Mouse (Mus musculus): ENCODE results near the gene Ubxn1. TPM values are rescaled to one million over a fixed set of nuclear protein-coding genes. Genes with fewer than 3 reads are reported as not detected.
A peak's percentile ranks its signal among the peaks of the same experiment; 100 is the strongest.
"Not testable (repeated sequence)": the region's sequence is repeated elsewhere in the genome, so short reads cannot be mapped to it uniquely, and the experiment has no call there.

Ubxn1 gene
- total RNA-seq, 2 experiments from 2014 or later: 92.2 to 101 TPM

DNA sequence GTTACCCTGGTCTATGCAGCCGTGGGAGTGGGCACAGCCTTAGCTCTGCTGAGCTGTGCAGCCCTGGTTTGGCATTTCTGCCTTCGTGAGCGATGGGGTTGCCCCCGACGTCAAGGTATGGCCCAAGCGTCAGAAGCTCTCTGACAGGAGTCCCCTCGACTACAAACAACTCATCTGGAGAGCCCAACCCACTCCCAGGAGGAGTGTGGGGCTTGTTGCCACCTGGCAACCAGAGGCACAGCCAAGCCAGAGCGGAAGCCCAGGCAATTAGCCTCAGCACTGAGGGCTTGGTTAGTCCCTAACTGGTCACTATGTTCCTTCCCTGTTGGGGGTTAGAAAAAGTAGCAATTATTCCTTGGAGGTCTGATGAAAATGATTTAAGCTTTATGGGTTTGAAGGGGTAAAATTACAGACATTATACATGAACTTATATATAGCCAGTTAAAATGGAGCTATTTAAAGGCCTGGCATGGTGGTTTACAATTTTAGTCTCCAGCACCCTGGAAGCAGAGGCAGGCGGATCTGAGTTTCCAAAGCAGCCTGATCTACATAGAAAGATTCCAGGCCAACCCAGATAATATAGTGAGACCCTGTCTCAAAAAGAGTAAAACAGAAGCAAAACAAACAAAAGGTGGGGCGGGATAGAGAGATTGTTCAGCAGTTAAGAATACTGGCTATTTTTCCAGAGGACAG is 18.9 kb upstream of the Ubxn1 start:
- DNase-seq (ENCODE audit: low spot score in 2 of 2): no peak

DNA sequence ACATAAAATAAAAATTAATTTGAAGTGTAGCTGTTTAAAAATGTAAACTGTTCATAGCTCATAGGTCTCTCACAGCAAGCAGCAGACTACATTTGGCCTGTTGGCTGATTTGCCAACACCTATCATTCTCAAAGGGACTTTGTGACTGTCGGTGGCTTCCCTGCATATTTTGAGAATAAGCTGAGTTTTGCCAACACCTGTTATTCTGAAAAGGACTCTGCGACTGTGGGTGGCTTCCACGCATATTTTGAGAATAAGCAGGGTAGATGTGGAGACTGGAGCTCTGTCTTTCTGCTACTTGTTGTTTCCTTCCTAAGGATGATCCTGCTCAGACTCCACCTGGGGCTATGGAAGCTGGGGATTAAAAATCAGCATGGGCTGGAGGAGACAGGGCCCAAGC is 18.2 kb upstream of the Ubxn1 start:
- intact Hi-C loops (cut with DNase I): no loop called here

More for the DNA sequence above, 18.9 kb upstream of the Ubxn1 start:
- intact Hi-C loops (cut with DNase I): no loop called here

DNA sequence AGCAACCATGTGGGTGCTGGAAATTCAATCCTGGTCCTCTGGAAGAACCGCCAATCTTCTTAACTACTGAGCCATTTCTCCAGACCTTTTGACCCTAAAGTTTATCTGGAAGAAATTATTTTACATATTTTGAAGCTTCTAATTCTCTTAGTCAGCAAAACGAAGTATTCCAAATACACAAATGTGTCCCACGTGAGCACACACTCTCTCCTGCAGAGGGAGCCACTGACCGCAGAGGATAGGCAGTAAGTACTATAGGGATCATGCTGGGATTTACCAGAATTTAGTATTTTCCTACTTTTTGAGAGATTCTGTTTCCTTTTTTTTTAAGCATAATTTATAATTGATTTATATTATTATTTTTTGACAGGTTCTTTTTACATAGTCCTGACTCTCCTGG is 13.6 kb upstream of the Ubxn1 start:
- DNase-seq (ENCODE audit: low spot score in 2 of 2): no peak

More for the DNA sequence above, 18.2 kb upstream of the Ubxn1 start:
- DNase-seq (ENCODE audit: low spot score in 2 of 2): no peak

DNA sequence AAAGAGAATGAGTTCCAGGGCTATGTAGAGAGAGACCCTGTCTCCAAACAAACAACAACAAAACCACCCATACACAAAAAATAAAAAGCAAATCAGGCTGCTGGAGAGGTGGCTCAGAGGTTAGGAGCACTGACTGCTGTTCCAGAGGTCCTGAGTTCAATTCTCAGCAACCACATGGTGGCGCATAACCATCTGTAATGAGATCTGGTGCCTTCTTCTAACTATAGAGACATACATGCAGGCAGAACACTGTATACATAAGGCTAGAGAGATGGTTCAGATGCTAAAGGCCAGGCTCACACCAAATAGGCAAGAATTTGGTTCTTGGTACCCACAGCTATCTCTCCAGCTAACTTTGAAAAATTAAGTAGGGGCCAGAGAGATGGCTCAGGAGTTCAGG is 12.3 kb upstream of the Ubxn1 start:
- intact Hi-C loops (cut with DNase I): loop anchor here (5.0 kb wide), 1 partner anchor 253 kb away; no protein-coding TSS in a partner anchor
- no peak for DNase-seq (ENCODE audit: low spot score in 2 of 2)

More for the DNA sequence above, 13.6 kb upstream of the Ubxn1 start:
- intact Hi-C loops (cut with DNase I): loop anchor here (5.0 kb wide), 1 partner anchor 255 kb away; no protein-coding TSS in a partner anchor

DNA sequence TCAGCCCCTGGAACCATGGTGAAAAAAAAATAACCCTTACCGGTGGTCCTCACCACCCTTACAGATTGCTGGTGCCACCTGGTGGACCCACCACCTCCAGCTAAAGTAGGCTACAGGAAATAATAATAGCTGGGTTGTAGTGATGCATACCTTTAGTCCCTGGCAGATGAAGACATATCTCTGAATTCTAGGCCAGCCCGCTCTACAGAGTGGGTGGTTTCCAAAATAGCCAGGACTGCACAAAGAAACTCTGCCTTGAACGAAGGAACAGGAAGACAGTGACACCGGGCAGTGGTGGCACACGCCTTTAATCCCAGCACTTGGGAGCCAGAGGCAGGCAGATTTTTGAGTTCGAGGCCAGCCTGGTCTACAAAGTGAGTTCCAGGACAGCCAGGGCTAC is 7.0 kb upstream of the Ubxn1 start:
- intact Hi-C loops (cut with DNase I): no loop called here
- no peak for DNase-seq (ENCODE audit: low spot score in 2 of 2)

DNA sequence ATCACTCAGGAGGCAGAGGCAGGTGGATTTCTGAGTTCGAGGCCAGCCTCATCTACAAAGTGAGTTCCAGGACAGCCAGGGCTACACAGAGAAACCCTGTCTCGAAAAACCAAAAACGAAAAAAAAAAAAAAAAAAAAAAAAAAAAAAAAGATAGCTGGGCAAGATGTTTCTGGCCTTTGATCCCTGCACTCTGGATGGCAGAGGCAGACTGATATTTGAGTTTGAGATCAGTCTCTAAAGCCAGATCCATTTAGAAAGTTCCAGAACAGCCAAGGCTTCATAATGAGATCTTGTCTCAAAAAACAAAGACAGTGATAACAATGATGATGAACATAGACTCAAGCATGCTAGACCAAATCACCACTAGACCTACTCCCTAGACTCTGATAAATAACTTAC is 915 bp upstream of the Ubxn1 start:
- DNase-seq (ENCODE audit: low spot score in 2 of 2); intact Hi-C loops (cut with DNase I): not testable (repeated sequence)

DNA sequence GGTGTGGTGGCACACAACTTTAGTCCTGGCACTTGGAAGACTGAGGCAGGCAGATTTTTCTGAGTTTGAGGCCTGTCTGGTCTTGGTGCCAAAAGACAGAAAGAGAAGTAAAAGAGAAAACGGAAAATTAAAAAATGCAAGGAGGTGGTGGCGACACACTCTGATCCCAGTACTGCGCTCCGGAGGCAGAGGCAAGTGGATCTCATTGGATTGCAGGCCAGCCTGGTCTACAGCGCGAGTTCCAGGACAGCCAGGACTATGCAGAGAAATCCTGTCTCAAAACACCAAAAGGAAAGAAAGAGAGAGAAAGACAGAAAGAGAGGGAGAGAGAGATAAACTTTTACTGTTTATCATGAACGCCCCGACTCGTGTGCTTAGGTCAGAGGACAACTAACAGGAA is 458 bp upstream of the Ubxn1 start:
- DNase-seq (ENCODE audit: low spot score in 2 of 2): no peak
- intact Hi-C loops (cut with DNase I): no loop called here

DNA sequence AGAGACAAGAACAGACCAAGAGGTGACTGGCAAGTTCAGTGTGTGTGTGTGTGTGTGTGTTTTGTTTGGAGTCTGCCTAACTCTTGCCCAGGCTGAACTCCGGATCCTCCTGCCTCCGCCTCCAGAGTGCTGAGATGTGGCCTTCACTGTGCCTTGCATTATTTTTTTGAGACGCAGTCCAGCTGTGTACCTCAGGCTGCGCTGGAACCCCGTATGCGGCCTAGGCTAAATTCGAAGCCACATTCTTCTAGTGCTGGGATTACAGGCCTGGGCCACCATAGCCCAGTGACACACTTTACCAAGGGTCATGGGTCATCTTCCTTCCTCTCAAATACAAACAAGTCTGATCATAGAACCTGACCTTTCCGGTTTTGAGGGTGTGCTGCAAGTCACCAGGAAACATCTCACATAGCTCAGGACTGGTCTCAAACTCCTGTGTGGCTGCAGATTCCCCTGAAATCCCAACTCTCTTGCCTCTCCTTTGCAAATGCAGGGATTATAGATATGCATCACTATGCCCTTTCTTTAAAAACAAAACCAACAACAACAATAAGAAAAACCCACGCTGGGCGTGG is 1.1 kb downstream of the Ubxn1 start:
- intact Hi-C loops (cut with DNase I): no loop called here
- no peak for DNase-seq (ENCODE audit: low spot score in 2 of 2)

DNA sequence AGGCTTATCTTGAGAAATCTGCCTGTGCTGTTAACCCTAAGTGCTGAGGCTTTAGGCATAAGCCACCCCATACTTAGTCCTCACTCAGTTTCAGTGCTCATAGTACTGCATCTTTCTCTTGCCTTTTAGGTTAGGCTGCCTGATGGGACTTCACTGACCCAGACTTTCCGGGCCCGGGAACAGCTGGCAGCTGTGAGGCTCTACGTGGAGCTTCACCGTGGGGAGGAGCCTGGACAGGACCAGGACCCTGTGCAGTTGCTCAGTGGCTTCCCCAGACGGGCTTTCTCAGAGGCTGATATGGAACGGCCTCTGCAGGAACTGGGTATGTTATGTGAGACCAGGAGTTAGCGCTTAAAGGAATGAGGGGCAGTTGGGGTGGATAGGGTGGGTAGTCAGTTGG is 3.7 kb downstream of the Ubxn1 start:
- intact Hi-C loops (cut with DNase I): no loop called here
- DNase-seq (ENCODE audit: low spot score in 2 of 2): no peak

DNA sequence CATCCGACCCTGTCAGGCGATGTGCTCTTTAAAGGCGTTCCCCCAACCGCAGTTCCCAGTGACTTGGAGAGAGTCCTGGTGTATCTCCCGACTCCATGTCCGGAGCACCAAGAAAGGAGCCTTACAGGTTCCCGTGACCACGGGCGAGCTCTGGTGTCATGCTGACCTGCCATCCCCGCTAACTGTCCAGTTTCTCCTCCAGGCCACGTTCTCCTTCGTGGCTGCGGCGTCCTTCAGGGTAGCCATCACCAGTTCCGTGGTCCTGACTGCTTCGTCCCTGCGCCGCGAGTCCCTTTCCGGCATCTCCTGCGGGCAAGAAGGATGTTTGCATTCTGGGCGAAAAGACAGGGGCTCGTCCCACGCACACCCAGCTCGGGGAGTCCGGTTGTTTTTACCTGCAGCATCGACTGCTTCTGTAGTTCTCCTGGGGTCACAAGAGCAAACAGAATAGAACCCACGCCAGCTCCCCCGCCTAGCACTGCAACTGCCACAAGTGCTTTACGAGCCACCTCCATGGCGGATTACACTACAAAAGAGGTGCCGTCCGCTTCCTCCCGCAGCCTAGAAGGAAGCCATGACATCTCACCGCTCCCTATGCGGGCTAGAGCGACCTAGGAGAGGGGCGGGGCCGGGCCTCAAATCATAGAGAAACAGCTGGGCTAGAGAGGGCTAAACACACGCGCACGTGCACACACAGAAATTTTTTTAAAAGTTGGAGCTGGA is 9.2 kb downstream of the Ubxn1 start, which contains the start of gene Uqcc3:
Gene Uqcc3 (minus strand): TSS at position 613 of the 723 bp plus-strand sequence.
- DNase-seq (ENCODE audit: low spot score in 2 of 2): peak; percentile 89 to 90
- intact Hi-C loops (cut with DNase I): no loop called here

DNA sequence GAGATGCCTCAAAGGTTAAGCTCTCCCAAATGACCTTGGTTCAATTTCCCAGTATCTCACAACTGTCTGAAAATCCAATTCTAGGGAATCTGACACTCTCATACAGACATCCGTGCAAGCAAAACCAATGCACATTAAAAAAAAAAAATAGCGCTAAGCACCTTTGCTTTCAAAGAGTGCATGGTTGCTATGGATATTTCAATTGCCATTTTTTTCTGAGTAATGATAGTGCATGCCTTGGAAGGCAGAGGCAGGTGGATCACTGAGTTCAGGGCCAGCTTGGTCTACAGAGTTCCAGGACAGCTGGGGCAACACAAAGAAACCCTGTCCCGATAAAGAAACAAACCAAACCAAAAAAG is 9.7 kb downstream of the Ubxn1 start:
- intact Hi-C loops (cut with DNase I): no loop called here
- DNase-seq (ENCODE audit: low spot score in 2 of 2): no peak

DNA sequence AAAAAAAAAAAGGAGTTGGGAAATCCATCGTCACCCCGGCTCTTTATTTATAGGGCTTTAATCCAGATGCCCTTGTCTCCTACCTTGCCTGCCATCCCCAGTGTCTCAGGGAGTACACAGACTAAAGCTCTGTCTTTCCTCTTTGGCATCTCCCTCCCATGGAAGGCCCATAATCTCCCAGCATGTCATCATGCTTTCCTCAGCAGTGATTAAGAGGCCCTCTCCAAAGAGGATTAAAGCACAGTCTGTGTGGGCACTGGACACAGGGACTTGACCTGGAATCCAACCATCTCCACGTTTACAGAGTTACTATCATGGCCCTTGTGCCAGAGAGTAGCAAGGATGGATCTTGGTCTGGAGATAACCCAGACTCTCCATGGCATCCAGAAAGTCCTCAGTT is 12.3 kb downstream of the Ubxn1 start, which contains the start of the genes Lbhd1 and Gm49403:
Gene Lbhd1 (plus strand): TSS at position 117 of the 400 bp plus-strand sequence.
Gene Gm49403 (plus strand): TSS at position 315 of the 400 bp plus-strand sequence.
- DNase-seq (ENCODE audit: low spot score in 2 of 2): no peak
- intact Hi-C loops (cut with DNase I): no loop called here

DNA sequence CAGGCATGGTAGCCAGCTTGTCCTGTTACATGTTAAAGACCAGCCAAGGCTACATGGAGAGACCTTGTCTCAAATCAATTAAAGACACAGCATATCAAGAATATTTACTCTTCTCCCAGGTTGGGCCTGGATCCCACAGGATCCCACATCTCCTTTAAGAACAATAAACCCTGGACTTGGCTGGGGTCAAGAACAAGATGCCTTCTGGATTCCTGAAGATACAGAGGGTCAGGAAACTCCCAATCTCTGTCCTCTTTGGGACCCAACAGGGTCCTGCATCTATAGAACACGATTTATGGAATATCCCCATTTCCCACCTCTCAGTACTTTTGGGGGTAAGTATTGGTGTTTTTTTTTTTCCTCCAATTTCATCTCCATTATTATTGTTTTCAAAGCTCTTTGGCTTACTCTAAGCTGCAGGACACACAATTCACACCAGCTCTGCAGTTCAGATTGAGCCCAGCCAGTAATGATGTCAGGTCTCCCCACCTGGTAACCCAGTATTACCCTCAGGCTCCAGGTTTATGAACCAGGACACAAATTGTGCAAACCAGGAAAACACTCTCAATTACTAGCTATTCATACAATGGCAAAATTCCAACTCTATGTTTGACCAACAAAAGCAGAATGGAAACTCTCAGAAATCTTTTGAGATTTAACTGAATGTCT is 15.8 kb downstream of the Ubxn1 start:
- DNase-seq (ENCODE audit: low spot score in 2 of 2): no peak
- intact Hi-C loops (cut with DNase I): loop anchor here (5.0 kb wide), 1 partner anchor 55 kb away; the partner anchor contains the start of gene Mta2

DNA sequence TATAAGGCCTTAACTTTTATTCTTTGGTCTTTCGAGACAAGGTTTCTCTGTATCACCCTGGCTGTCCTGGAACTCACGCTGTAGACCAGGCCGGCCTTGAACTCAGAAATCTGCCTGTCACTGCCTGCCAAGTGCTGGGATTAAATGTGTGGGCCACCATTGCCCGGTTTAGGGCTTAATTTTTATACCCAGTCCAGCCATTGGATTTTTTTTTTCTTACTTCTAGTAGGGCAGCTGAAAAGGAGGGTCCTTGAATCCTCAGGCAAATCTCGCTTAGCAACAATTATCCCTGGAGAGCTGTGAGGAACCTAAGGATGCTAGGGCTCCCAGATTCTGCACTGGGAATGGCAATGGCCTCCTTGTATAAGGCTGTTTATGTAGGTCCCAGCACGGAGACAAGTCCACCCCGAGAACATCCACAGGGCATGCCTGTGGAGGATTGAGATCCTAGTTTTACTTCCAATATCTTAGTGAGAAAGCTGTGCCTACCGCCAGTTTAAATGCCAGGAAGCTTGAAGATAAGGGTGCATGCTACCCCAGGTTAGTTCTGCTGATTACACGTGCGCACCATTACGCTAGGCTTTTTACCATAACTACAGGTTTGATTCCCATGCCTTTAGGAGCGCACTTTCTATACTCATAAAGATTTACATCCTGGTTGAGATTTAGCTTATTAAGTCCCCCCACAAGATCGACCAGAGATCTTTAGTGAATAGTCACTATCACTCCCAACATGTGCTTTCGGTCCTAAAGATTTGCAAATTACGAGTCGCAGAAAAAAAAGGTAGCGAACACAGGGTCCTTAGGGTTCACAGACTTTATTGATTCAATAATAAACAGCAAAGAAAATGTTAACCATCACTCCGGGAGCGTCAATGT is 16.5 kb downstream of the Ubxn1 start:
- DNase-seq (ENCODE audit: low spot score in 2 of 2): no peak
- intact Hi-C loops (cut with DNase I): loop anchor here (5.0 kb wide), 1 partner anchor 54 kb away; the partner anchor contains the start of gene Mta2

DNA sequence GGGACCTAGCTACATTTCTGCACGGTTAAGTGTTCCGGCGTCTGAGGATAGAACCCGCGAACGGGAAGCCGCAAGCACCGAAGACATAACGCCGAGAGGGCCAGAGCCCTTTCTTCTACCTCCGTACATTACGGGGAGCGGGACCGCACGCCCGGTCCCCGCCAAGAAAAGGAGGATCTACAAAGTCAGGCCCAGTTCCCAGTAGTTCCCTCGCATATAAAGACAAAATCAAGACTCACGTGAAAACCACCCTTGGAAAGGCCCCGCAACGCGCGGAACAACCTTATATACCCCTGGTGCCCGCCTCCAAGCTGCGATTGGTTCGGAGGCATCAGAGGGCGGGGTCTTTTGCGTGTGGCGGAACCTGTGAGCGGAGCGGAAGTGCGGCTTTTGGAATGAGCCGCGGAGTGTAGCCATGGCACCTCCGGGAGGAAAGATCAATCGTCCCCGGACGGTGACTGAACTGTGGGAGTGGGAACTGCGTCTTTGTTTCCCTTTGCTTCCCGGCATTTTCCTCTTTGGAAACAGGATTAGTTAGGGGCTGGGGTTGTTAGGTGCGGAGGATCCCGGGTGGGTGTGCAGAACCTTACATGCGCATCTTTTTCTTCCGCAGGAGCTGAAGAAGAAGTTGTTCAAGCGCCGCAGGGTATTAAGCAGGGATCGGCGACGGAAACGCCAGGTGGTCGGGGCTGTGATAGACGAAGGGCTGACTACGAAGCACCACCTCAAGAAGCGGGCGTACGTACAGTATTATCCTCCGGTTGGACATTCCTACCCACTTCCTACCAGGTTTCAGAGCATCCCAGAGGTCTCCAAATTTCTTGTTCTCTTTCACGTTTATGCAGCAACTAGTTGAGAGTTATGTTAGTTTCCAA is 17.5 kb downstream of the Ubxn1 start, which contains the start of the genes 1810009A15Rik and Gm49416:
Gene 1810009A15Rik (plus strand): TSS at position 343 of the 875 bp plus-strand sequence.
Gene Gm49416 (plus strand): TSS at position 416 of the 875 bp plus-strand sequence.
- intact Hi-C loops (cut with DNase I): loop anchor here (5.0 kb wide), 1 partner anchor 54 kb away; the partner anchor contains the start of gene Mta2

DNA sequence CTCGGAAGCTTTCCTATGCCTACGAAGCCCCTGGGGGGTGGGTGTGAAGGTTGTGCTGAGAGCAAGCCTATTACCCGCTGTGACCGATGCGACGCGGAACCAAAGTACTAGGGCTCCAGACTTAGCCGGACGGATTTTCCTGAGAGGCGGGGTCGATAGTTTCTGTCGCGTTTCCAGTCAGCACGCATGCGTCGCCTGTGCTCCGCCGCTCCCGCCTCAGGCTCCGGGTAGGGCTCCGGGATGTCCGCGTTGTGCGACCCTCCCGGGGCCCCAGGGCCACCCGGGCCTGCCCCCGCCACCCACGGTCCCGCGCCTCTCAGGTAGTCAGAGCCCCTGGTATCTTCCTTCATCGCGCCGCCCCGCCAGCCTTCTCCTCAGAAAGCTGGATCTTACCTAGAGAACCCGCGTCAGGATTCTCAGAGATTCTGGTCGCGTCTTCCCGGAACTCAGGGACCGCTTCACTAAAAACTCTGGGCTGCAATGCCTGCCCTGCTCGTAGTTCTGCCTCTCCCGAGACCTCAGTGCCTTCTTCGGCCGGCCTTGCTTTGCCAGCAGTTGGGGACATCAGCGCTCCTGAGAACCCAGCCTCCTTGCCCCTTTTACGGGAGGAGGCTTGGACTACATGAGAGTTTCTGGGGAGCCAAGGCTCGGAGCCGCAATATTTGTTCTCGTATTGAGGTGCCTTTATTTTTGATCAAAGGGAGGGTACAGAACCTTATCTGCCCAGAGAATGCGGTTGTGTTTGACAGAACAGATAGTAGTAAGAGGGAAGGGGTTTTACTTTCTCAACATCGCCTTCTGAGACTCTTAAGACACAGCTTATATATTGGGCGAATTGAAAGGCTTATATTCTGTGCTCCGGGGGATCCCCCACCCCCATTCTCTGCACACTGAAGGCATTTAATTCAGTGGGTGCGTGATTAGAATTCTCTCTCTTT is 21.8 kb downstream of the Ubxn1 start, which contains the start of gene Ints5:
Gene Ints5 (plus strand): TSS at position 177 of the 938 bp plus-strand sequence.
- intact Hi-C loops (cut with DNase I): no loop called here
- DNase-seq (ENCODE audit: low spot score in 2 of 2): peak; percentile 86

More for the DNA sequence above, 17.5 kb downstream of the Ubxn1 start, which contains the start of the genes 1810009A15Rik and Gm49416:
- DNase-seq (ENCODE audit: low spot score in 2 of 2): peak; percentile 94

All from left cerebral cortex, postnatal 36 days (tissue).